Mouse (Mus musculus) embryonic facial prominence, embryonic 13.5 days (tissue): Measurements from ENCODE around the gene March1. TPM values are rescaled to one million over a fixed set of nuclear protein-coding genes. Genes with fewer than 3 reads are reported as not detected.

ENCODE experiments used
- ATAC-seq: fragments of 200-750 bp; cut with Nextera tagmentation; 2 replicates; pipeline ENCODE4 v1.8.0; 2017; ENCODE audit warnings: low read depth; ENCODE audit not compliant: insufficient number of reproducible peaks, insufficient read depth, low FRiP score, low TSS enrichment
- H3K27ac ChIP-seq: fragments of 300-500 bp; sonication (generic); 2 replicates; pipeline ENCODE4 v1.5.1; 2015; ENCODE audit warnings: moderate library complexity, mild to moderate bottlenecking, inconsistent platforms
- H3K27me3 ChIP-seq: fragments of 300-500 bp; sonication (generic); 2 replicates; pipeline ENCODE4 v1.6.1; 2015; ENCODE audit warnings: mild to moderate bottlenecking, inconsistent platforms
- H3K36me3 ChIP-seq: fragments of 300-500 bp; sonication (generic); 2 replicates; pipeline ENCODE4 v1.6.1; 2015; ENCODE audit warnings: mild to moderate bottlenecking, inconsistent platforms
- H3K4me1 ChIP-seq: fragments of 300-500 bp; sonication (generic); 2 replicates; pipeline ENCODE4 v1.6.1; 2015; ENCODE audit warnings: inconsistent platforms
- H3K4me2 ChIP-seq: fragments of 300-500 bp; sonication (generic); 2 replicates; pipeline ENCODE4 v1.6.1; 2015; ENCODE audit warnings: moderate library complexity, mild to moderate bottlenecking, inconsistent platforms
- H3K4me3 ChIP-seq: fragments of 300-500 bp; sonication (generic); 2 replicates; pipeline ENCODE4 v1.5.1; 2015; ENCODE audit warnings: mild to moderate bottlenecking, inconsistent platforms
- H3K9ac ChIP-seq: fragments of 300-500 bp; sonication (generic); 2 replicates; pipeline ENCODE4 v1.6.1; 2015; ENCODE audit warnings: mild to moderate bottlenecking, inconsistent platforms
- H3K9me3 ChIP-seq: fragments of 300-500 bp; sonication (generic); 2 replicates; pipeline ENCODE4 v1.6.1; 2016; ENCODE audit warnings: inconsistent platforms
- WGBS: fragments of 180-500 bp; shearing (Covaris S2); methylation state at CpG from one replicate; pipeline ENCODE4 v1.1.7; 2015; ENCODE audit warnings: mixed read lengths; 5-methylcytosine and 5-hydroxymethylcytosine counted together
- polyA plus RNA-seq: library from polyadenylated mRNA; unstranded; fragments of >200 nt; fragmentation: Nextera tagmentation; extraction: Ambion mirVana; gene quantifications from 2 replicates; pipeline ENCODE4 v1.2.1, GENCODE M21; 2015

March1 gene
- polyA plus RNA-seq, 1 experiment from 2014 or later = 0.34 TPM

GRCm38 (mm10) chr8:66185226-66185625 lies 567.5 kb downstream of the March1 start:
- no peak overlapping the region for H3K9ac ChIP-seq
- WGBS = 91% methylated on average over 2 of the region's 2 CpGs
- no peaks in the 10 kb centered on the region for H3K4me1 ChIP-seq
- H3K9me3 ChIP-seq = no peaks in the 10 kb centered on the region
- H3K4me3 ChIP-seq = no peak overlapping the region
- no peaks in the 10 kb centered on the region for H3K36me3 ChIP-seq
- H3K27ac ChIP-seq = no peak overlapping the region
- H3K27me3 ChIP-seq = no peaks in the 10 kb centered on the region
- H3K4me2 ChIP-seq = no peak overlapping the region
- no peak for ATAC-seq

DNA sequence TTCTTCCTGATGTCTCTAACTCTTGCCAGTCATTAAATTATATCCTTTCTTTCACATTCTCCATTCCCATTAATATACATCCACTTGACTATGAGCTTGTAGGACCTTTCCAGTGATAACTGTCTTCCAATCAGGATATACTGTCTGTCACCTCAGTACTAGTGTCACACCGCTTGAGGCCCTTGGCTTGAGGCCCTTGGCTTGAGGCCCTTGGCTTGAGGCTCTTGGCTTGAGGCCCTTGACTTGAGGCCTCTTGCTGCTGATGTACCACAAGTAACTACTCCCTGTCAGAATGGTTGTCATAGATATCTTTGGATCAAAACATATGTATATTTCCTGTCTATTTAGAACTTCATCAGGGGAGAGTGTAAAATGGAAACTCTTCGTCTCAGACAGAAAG lies 576.7 kb downstream of the March1 start:
- Histone ChIP-seq H3K27ac (no peak overlapping the region), H3K27me3 (no peaks in the 10 kb centered on the region), H3K36me3 (no peaks in the 10 kb centered on the region), H3K9ac (no peak overlapping the region), H3K4me2 (no peak overlapping the region), H3K4me1 (no peaks in the 10 kb centered on the region), H3K9me3 (no peaks in the 10 kb centered on the region), H3K4me3 (no peak overlapping the region)
- no peak for ATAC-seq
- whole genome bisulfite sequencing = 77% methylated on average over 2 of the region's 2 CpGs

DNA sequence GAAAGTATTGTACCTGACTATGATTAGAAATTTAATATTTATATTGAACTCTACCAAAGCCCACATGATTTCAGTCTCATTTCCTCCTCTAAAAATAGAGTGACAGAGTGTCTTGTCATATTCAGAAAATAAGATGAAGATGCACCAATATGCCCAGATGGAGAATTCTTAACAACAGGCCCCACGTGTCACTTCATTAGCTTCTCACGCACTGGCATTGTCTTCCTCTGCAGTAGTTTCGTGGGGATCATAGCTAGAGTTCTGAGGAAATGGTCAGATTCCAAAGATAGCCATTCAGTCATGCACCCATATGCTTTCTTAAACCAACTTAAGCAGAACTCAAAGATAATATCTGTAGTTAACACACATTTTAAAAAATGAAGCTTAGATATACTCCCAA lies 582.5 kb downstream of the March1 start:
- WGBS = 87% methylated on average over 3 of the region's 3 CpGs
- Histone ChIP-seq H3K27ac (no peak overlapping the region), H3K4me3 (no peak overlapping the region), H3K36me3 (no peaks in the 10 kb centered on the region), H3K9me3 (no peaks in the 10 kb centered on the region), H3K9ac (no peak overlapping the region), H3K4me2 (no peak overlapping the region), H3K27me3 (no peaks in the 10 kb centered on the region), H3K4me1 (no peaks in the 10 kb centered on the region)
- no peak for ATAC-seq

GRCm38 (mm10) chr8:66203814-66204438 lies 586.2 kb downstream of the March1 start:
- ATAC-seq = no peak
- H3K9ac ChIP-seq = no peak overlapping the region
- no peak overlapping the region for H3K27ac ChIP-seq
- no peaks in the 10 kb centered on the region for H3K36me3 ChIP-seq
- WGBS = 90% methylated on average over 7 of the region's 7 CpGs
- H3K9me3 ChIP-seq = no peaks in the 10 kb centered on the region
- no peaks in the 10 kb centered on the region for H3K27me3 ChIP-seq
- H3K4me1 ChIP-seq = no peaks in the 10 kb centered on the region
- no peak overlapping the region for H3K4me2 ChIP-seq
- H3K4me3 ChIP-seq = no peak overlapping the region

DNA sequence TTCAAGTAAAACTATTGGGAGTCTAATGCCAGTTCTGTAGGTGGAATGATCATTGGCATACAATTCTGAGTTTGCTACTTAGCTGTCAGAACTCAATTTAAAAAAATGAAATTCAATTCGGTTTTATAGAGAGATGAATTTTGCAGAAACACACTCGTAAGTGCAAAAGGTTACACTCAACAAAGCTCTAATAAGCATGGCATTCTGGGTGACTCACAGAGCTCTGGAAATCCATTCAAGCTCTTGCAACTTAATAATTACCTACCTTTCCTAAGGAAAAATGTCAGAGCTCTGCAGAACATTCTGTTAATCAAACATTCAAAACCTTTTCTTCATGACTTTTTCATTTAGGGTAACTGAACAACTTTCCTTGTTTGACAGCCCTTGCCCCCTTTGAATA lies 591.9 kb downstream of the March1 start:
- Histone ChIP-seq H3K27me3 (no peaks in the 10 kb centered on the region), H3K9ac (no peak overlapping the region), H3K27ac (no peak overlapping the region), H3K4me1 (no peaks in the 10 kb centered on the region), H3K9me3 (no peaks in the 10 kb centered on the region), H3K4me2 (no peak overlapping the region), H3K36me3 (no peaks in the 10 kb centered on the region), H3K4me3 (no peak overlapping the region)
- ATAC-seq = no peak
- 64% methylated on average over 2 of the region's 2 CpGs for WGBS

DNA sequence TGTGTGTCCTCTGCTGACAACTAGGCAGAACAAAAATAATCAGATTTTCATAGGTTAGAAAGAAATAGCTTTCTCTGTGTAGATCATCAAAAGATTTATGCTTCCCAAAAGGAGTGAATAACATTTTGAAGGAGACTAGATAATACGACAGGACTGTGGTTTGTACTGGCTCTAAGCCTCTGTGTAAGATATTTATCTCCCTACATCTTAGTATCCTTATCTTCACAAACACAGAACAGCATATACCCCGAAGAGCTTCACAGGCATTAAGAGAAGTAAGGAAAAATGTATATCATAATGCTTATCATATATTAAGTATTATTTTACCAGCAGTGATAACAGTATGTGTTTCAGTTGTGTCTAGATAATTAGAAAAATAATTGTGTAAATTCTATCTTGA lies 592.6 kb downstream of the March1 start:
- no peak overlapping the region for H3K9ac ChIP-seq
- WGBS = 81% methylated on average over 2 of the region's 2 CpGs
- H3K36me3 ChIP-seq = no peaks in the 10 kb centered on the region
- H3K4me3 ChIP-seq = no peak overlapping the region
- no peak overlapping the region for H3K4me2 ChIP-seq
- no peak for ATAC-seq
- no peaks in the 10 kb centered on the region for H3K9me3 ChIP-seq
- H3K27ac ChIP-seq = no peak overlapping the region
- H3K27me3 ChIP-seq = no peaks in the 10 kb centered on the region
- H3K4me1 ChIP-seq = no peaks in the 10 kb centered on the region

DNA sequence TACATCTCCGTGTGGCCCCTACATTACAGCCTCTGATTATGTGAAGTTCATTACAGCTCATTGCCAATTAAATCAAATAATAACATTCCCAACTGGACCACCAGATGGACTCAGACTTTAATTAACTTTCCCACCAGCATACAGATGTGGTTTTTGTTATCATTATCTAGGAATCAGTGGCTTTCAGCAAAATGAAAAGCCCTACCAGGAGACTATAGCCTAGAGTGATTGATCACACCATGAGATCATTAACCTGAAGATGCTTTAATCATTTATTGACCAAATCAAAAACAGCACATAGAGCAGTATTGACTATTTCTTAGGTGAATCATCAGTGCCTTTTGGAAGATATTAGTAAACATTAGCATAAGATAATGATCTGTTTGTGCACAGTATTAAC lies 602.3 kb downstream of the March1 start:
- Histone ChIP-seq H3K27ac (no peak overlapping the region), H3K4me3 (no peak overlapping the region), H3K9me3 (no peaks in the 10 kb centered on the region), H3K9ac (no peak overlapping the region), H3K36me3 (no peaks in the 10 kb centered on the region), H3K4me2 (no peak overlapping the region), H3K4me1 (no peaks in the 10 kb centered on the region), H3K27me3 (no peaks in the 10 kb centered on the region)
- no peak for ATAC-seq
- WGBS = 62% methylated on average over 1 of the region's 1 CpGs

DNA sequence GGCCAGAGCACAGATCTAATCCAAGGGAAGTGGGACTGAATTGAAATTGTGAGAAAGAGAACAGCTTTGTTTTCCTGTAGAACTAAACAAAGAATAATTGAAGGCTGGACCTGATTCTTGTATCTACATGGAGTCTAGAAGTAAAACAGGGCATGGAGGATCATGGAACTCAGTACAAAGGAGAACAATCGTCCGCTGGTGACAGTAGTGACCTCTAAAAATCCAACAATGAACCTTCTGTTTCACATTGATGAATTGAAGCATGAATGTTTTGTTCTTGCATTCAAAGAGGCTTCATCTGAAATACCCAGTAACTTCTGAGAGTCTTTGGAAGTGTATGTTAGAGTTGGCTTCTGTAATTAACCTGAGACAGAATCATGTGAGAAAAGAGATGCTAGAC lies 612.2 kb downstream of the March1 start:
- WGBS = 75% methylated on average over 2 of the region's 2 CpGs

GRCm38 (mm10) chr8:66269546-66269945 lies 651.8 kb downstream of the March1 start:
- H3K4me3 ChIP-seq = no peak overlapping the region
- H3K27ac ChIP-seq = no peak overlapping the region
- H3K27me3 ChIP-seq = no peaks in the 10 kb centered on the region
- no peak for ATAC-seq
- no peaks in the 10 kb centered on the region for H3K9me3 ChIP-seq
- no peaks in the 10 kb centered on the region for H3K36me3 ChIP-seq
- H3K4me1 ChIP-seq = no peaks in the 10 kb centered on the region
- WGBS = 49% methylated on average over 4 of the region's 4 CpGs
- H3K4me2 ChIP-seq = no peak overlapping the region
- H3K9ac ChIP-seq = no peak overlapping the region

More for the DNA sequence above, 612.2 kb downstream of the March1 start:
- Histone ChIP-seq H3K9ac (no peak overlapping the region), H3K4me3 (no peak overlapping the region), H3K4me1 (no peaks in the 10 kb centered on the region), H3K27me3 (no peaks in the 10 kb centered on the region), H3K9me3 (no peaks in the 10 kb centered on the region), H3K27ac (no peak overlapping the region), H3K4me2 (no peak overlapping the region), H3K36me3 (no peaks in the 10 kb centered on the region)
- no peak for ATAC-seq

- no peak for ATAC-seq
- H3K27ac ChIP-seq = no peak overlapping the region
- H3K4me3 ChIP-seq = no peak overlapping the region
- H3K4me1 ChIP-seq = no peaks in the 10 kb centered on the region
- H3K36me3 ChIP-seq = no peaks in the 10 kb centered on the region
- no peak overlapping the region for H3K4me2 ChIP-seq
- H3K9ac ChIP-seq = no peak overlapping the region
- H3K9me3 ChIP-seq = no peaks in the 10 kb centered on the region
- no peaks in the 10 kb centered on the region for H3K27me3 ChIP-seq
- WGBS = 74% methylated on average over 2 of the region's 2 CpGs
These were observed 652.4 kb downstream of the March1 start for GRCm38 (mm10) chr8:66270116-66270515.

- H3K27me3 ChIP-seq = no peaks in the 10 kb centered on the region
- H3K9ac ChIP-seq = no peak overlapping the region
- H3K4me1 ChIP-seq = no peaks in the 10 kb centered on the region
- H3K36me3 ChIP-seq = no peaks in the 10 kb centered on the region
- no peaks in the 10 kb centered on the region for H3K9me3 ChIP-seq
- 90% methylated on average over 7 of the region's 7 CpGs for WGBS
- H3K4me2 ChIP-seq = no peak overlapping the region
- H3K27ac ChIP-seq = no peak overlapping the region
- H3K4me3 ChIP-seq = no peak overlapping the region
- no peak for ATAC-seq
These were observed 700.1 kb downstream of the March1 start for GRCm38 (mm10) chr8:66317824-66318223.

GRCm38 (mm10) chr8:66323045-66323807 lies 705.5 kb downstream of the March1 start:
- no peaks in the 10 kb centered on the region for H3K4me1 ChIP-seq
- no peak for ATAC-seq
- 66% methylated on average over 4 of the region's 4 CpGs for WGBS

More at GRCm38 (mm10) chr8:66323045-66323807, 705.5 kb downstream of the March1 start:
- no peaks in the 10 kb centered on the region for H3K36me3 ChIP-seq
- no peak overlapping the region for H3K27ac ChIP-seq
- H3K4me3 ChIP-seq = no peak overlapping the region
- no peaks in the 10 kb centered on the region for H3K27me3 ChIP-seq
- no peak overlapping the region for H3K9ac ChIP-seq
- H3K9me3 ChIP-seq = no peaks in the 10 kb centered on the region
- no peak overlapping the region for H3K4me2 ChIP-seq
